Mouse (Mus musculus): ENCODE measurements at regions not wholly inside any gene's neighbourhood (a gene's known extent, or its start where the extent isn't known, plus 50 kb on each side); places are given as distances from the start of the nearest gene placed in this dataset.

GRCm38 (mm10) chr13:119378404-119379037 is 49.9 kb upstream of the Paip1 start:
- peak; percentile 89 for DNase-seq
